Mouse (Mus musculus) left cerebral cortex, adult 8-10 months (tissue): ENCODE measurements around the gene Chmp5. TPM values are rescaled to one million over a fixed set of nuclear protein-coding genes. Genes with fewer than 3 reads are reported as not detected.

ENCODE experiments used
- DNase-seq, 2 experiments: peaks; one replicate each; pipeline ENCODE4 v3.0.0; 2022; ENCODE audit warnings: low spot score in 2 of 2
- microRNA-seq, 2 experiments: library from miRNA; unstranded; fragments of <30 nt; microRNA quantifications; one replicate each; pipeline ENCODE4 v1.2.0; 2022
- total RNA-seq, 4 experiments: library from RNA; stranded (reverse); gene quantifications; 2 replicates each; pipeline ENCODE4 v1.2.4; 2022

The Chmp5 gene
- total RNA-seq, 4 experiments from 2014 or later, result 73.9 to 90.3 (median 79.7) TPM

DNA sequence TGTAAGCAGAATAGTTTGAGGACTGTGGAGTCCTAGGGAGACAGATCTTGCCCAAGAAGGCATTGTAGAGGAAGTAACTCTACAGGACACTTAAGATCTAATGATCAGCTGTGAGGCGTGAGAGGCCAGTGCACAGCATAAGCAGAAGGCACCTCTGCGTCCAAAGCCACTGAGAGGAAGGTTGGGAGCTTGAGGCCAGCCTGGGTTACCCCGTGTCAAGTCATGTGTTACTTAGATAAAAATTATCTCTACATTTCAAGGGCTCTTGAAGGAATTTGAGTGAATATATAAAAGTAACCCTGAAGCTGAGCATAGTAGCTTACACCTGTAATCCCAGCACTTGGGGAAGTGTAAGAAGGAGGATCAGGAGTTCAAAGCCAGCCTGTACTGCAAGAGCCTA lies 65.1 kb downstream of the Chmp5 start:
- no peak for DNase-seq

Small RNA genes within 50 kb of the gene (microRNA-seq; reads per million reads assigned to microRNA genes)
- 0.21 to 0.22 reads per million in 2 experiments for gene Mir3094

Other genes with a start within 250 kb of the Chmp5 start
- 10 to 100 TPM; 30.6 to 33.1 (median 32.3) TPM for gene Aptx, start 245.2 kb upstream of the Chmp5 start, total RNA-seq
- gene Dnaja1, start 226.3 kb upstream of the Chmp5 start, total RNA-seq, result 100 to 1,000 TPM; 208 to 274 (median 248) TPM
- gene Smu1, start 190.5 kb upstream of the Chmp5 start, total RNA-seq, result 10 to 100 TPM; 52.5 to 57.8 (median 55.1) TPM
- 1 to 10 TPM; 4.2 to 7.3 (median 5.4) TPM for gene B4galt1, start 94.4 kb upstream of the Chmp5 start, total RNA-seq
- not detected for gene Spink4, start 28.4 kb upstream of the Chmp5 start, total RNA-seq
- gene Bag1, start 113 bp upstream of the Chmp5 start, total RNA-seq, result 100 to 1,000 TPM; 176 to 192 (median 181) TPM
- gene Nfx1, start 22.5 kb downstream of the Chmp5 start, total RNA-seq, result 10 to 100 TPM; 77.9 to 83.4 (median 80.2) TPM
- gene Aqp7, start 99.7 kb downstream of the Chmp5 start, total RNA-seq, result not detected
- not detected for gene Aqp3, start 149.8 kb downstream of the Chmp5 start, total RNA-seq
- 10 to 100 TPM; 90.4 to 97.6 (median 95.2) TPM for gene Nol6, start 176.0 kb downstream of the Chmp5 start, total RNA-seq
- gene Ube2r2, start 187.3 kb downstream of the Chmp5 start, total RNA-seq, result 100 to 1,000 TPM in 1 of 4 experiments, 10 to 100 TPM in 3; 85.5 to 101 (median 86.4) TPM